ENCODE assay signal across 7 mouse cellular contexts in genomic region chr2:73495617-73496328, GRCm38 (mm10). TPM values are rescaled to one million over a fixed set of nuclear protein-coding genes. Genes with fewer than 3 reads are reported as not detected.
DNase-seq lines count a peak whose midpoint lies in the region; ATAC-seq lines count a peak whose summit lies in the region.

No protein-coding gene starts in this region.

- H3K4me3 ChIP-seq in megakaryocyte, embryonic 14.5 days (replicated peaks), result peak overlapping the region; percentile 74
- H3K4me3 ChIP-seq in forebrain, embryonic 14.5 days (ENCODE audit: low read depth, low read length), result no peak overlapping the region

- H3K4me1 ChIP-seq in megakaryocyte, embryonic 14.5 days, result peaks cover 93% of the 10 kb centered on the region
- no peaks in the 10 kb centered on the region for H3K4me1 ChIP-seq in forebrain, embryonic 14.5 days (ENCODE audit: control insufficient read depth, insufficient read depth, low read length)

- 85% methylated on average over 16 of the region's 16 CpGs for WGBS in forebrain, embryonic 14.5 days

- no peaks in the 10 kb centered on the region for H3K27me3 ChIP-seq in megakaryocyte, embryonic 14.5 days (replicated peaks)
- no peaks in the 10 kb centered on the region for H3K27me3 ChIP-seq in forebrain, embryonic 14.5 days (replicated peaks; ENCODE audit: control insufficient read depth, insufficient read depth, low read length)

- no peak overlapping the region for H3K9ac ChIP-seq in forebrain, embryonic 14.5 days (ENCODE audit: low read length)

- H3K9me3 ChIP-seq in megakaryocyte, embryonic 14.5 days, result no peaks in the 10 kb centered on the region
- no peaks in the 10 kb centered on the region for H3K9me3 ChIP-seq in forebrain, embryonic 14.5 days (replicated peaks; ENCODE audit: control insufficient read depth, low read length)

- DNase-seq in kidney, postnatal 10 days, result peak; percentile 39
- no peak for DNase-seq in forebrain, embryonic 14.5 days (ENCODE audit: low spot score)
- no peak for DNase-seq in adrenal gland, adult (ENCODE audit: inconsistent age in 2 of 2, low spot score in 1 of 2)
- no peak for DNase-seq in frontal cortex, postnatal 25 days (ENCODE audit: low spot score in 2 of 2)

- peaks cover 57% of the 10 kb centered on the region for H3K36me3 ChIP-seq in megakaryocyte, embryonic 14.5 days (replicated peaks; ENCODE audit: low read length)
- H3K36me3 ChIP-seq in forebrain, embryonic 14.5 days (ENCODE audit: control insufficient read depth, insufficient read depth, low read length), result no peaks in the 10 kb centered on the region

- H3K4me2 ChIP-seq in forebrain, embryonic 14.5 days (ENCODE audit: low read length), result no peak overlapping the region

- no peak overlapping the region for H3K27ac ChIP-seq in forebrain, embryonic 14.5 days (ENCODE audit: low read depth, low read length)

- peak; percentile 58 for ATAC-seq in common myeloid progenitor, adult 5-6 weeks (replicated peaks; ENCODE audit: low read depth, poor library complexity, severe bottlenecking)
- peak; percentile 66 for ATAC-seq in granulocyte monocyte progenitor cell, adult 5-6 weeks (replicated peaks; ENCODE audit: poor library complexity, severe bottlenecking)
- no peak for ATAC-seq in forebrain, embryonic 14.5 days

RNA-seq across cellular contexts. Expression of gene Wipf1, which starts 33.8 kb away (rescaled TPM):
- 13.2 and 22.9 TPM in 2 replicates for total RNA-seq in common myeloid progenitor, adult 5-6 weeks (2017)
- 34.1 and 36.1 TPM in 2 replicates for total RNA-seq in granulocyte monocyte progenitor cell, adult 5-6 weeks (2014; fragmentation: Nextera tagmentation)
- 12.2 and 17.3 TPM in 2 replicates for total RNA-seq in granulocyte monocyte progenitor cell, adult 5-6 weeks (2017)
- 310 and 704 TPM in 2 replicates for polyA plus RNA-seq in megakaryocyte, embryonic 14.5 days (2012; ENCODE audit: insufficient read depth, low replicate concordance)
- polyA plus RNA-seq in forebrain, embryonic 14.5 days (2014; fragmentation: Nextera tagmentation; extraction: Ambion mirVana), result 2.5 and 2.8 TPM in 2 replicates
